Mouse (Mus musculus) hematopoietic stem cell, adult 5-6 weeks (primary cell): ENCODE measurements at regions not wholly inside any gene's neighbourhood (a gene's known extent, or its start where the extent isn't known, plus 50 kb on each side); places are given as distances from the start of the nearest gene placed in this dataset.

Source experiments
- ATAC-seq, 2 experiments: fragments of 125-278 bp in 1 of 2; replicated peaks in 1 of 2; 2 replicates each; pipeline ENCODE4 v1.8.0; 2016 to 2017; ENCODE audit warnings: inconsistent platforms in 2 of 2, mild to moderate bottlenecking in 2 of 2, moderate number of reproducible peaks in 2 of 2, low read depth in 1 of 2, moderate TSS enrichment in 1 of 2; ENCODE audit not compliant: low FRiP score in 2 of 2, poor library complexity in 2 of 2, severe bottlenecking in 2 of 2, insufficient read depth in 1 of 2, low TSS enrichment in 1 of 2

GRCm38 (mm10) chr12:35863141-35863540, 62.3 kb upstream of the Agr3 start:
- no peak for ATAC-seq

DNA sequence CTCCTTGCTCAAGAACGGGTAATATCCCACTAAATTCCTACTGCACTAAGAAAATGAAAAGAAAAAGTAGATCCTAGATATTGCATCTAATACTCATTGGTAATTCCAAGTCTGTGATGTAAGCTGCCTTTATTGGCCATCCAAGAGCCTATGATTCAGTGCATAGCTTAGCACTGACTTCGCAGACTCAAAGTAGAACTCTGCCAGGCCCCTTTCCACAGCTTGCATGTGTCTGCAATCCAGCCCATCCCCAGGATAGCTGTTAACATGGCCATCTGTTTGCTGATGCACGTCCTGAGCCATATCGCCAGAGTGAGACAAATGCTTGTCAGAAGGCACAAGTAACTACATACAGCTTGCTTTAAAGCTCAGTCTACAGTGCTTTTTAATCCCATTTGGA, 72.3 kb upstream of the Agr3 start:
- ATAC-seq, result no peak

- ATAC-seq, result no peak
These were observed 78.4 kb upstream of the Agr3 start for GRCm38 (mm10) chr12:35846905-35847610.

- no peak for ATAC-seq
These were observed 88.5 kb upstream of the Agr3 start for GRCm38 (mm10) chr12:35836946-35837345.

- ATAC-seq, result peak; percentile 56 to 59; a peak in 3 of 4 replicates
These were observed 92.1 kb upstream of the Agr3 start for GRCm38 (mm10) chr12:35833285-35833684.

- ATAC-seq, result no peak
These were observed 93.4 kb upstream of the Agr3 start for GRCm38 (mm10) chr12:35831922-35832512.

DNA sequence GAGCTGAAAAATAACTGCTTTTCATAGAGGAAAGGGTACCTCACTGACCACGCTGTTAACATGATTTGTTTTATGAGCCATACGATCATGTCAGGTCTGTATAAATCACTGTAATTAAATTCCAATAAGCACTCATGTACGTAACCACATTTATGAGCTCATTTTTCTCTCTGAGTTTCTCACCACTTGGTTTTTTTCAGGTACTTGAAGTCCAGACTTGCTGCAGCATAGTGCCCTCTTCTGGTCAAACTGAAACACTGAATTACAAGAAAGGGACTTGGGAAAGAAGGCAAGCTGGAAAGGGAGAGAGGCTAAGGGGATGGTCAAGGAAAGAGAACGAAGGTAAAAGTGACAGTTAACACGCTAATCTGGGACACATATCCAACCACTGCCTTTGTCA, 94.2 kb upstream of the Agr3 start:
- ATAC-seq, result peak; percentile 47 to 51; a peak in 2 of 4 replicates

GRCm38 (mm10) chr12:35827797-35828196, 97.6 kb upstream of the Agr3 start:
- ATAC-seq, result peak; percentile 68 to 69; a peak in 3 of 4 replicates

DNA sequence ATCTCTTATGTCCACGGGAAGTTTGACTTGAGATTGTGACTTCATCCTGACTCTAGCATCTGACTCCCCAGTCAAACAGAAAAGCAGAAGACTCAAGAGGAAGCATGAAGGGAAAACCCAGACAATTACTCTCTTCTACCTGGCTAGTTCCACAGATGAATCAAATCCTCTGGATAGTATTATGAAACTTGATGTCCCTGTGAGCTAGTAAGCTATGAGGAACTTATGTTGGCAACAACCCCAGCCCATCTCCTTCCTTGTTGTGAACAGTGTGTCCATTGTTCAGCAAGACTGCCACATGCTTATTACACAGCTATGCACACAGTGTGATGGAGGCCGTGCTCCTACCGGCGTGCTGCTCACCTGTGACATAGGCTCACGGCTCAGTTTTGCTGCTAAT, 98.4 kb upstream of the Agr3 start:
- 0 out of 4 replicates have a peak, but pooled peaks of 1 of the 2 experiments have one; percentile 18 for ATAC-seq

GRCm38 (mm10) chr12:35824587-35824987, 100.8 kb upstream of the Agr3 start:
- ATAC-seq, result peak in 1 of 2 experiments; percentile 33; a peak in 1 of 4 replicates

- peak; percentile 99 to 100 for ATAC-seq
These were observed 126.2 kb upstream of the Agr3 start for GRCm38 (mm10) chr12:35799261-35799660.

- no peak for ATAC-seq
These were observed 150.0 kb upstream of the Agr3 start for GRCm38 (mm10) chr12:35775396-35775795.

GRCm38 (mm10) chr12:35770387-35771024, 154.9 kb upstream of the Agr3 start:
- no peak for ATAC-seq

- no peak for ATAC-seq
These were observed 166.5 kb upstream of the Agr3 start for GRCm38 (mm10) chr12:35758916-35759315.

- ATAC-seq, result peak; percentile 65 to 68; a peak in 3 of 4 replicates
These were observed 170.3 kb upstream of the Agr3 start for GRCm38 (mm10) chr12:35755159-35755558.

- ATAC-seq, result no peak
These were observed 177.4 kb upstream of the Agr3 start for GRCm38 (mm10) chr12:35747997-35748396.

DNA sequence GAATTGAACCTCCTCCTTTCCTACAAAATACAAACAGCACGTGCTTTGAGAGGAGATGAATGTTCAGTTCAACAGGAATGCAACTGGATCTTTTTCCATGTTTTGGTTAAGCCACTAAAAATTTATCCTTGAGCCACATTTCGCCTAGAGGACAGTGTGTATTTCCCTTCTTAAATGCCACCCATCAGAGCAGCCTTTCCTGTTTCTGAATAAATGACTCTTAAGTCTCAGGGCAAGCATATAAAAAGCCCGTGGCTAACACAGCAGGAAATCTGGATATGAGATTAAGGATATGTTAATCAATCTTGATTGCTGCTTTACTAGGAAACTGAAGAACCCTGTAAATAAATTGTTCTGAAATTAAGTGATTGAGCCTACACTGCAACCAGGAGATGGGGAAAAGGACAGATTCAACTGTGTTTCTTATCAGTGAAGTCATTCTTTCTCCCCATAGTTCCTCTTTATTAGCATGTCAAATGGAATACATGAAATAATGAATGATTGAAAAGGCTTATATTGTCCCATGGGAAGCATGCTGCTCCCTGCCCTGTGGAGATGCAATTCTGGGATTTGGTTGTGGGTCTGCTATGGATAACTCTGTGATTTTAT, 178.6 kb upstream of the Agr3 start:
- peak; percentile 32 to 53; a peak in 2 of 4 replicates for ATAC-seq

DNA sequence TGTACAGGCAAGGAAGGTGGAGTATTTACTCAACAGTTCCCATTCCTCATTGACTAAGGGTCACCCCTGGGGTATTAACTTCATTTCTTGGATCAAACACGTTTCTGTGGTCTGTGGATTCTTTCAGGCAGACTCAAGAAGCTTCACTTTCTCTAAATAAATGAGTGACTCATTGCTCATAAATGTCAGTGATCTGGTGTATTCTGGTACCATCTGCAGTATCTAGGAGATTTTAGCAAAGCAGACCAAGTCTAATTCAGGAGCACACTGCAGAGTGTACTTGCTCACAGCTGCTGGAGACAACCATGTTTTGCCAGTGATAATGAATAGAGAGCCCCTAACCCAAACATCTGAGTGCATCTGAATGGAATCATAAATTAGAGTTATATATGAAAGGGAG, 182.7 kb upstream of the Agr3 start:
- no peak for ATAC-seq
